Mouse (Mus musculus) megakaryocyte-erythroid progenitor cell, adult 5-6 weeks (primary cell): ENCODE data around the gene Fchsd2. TPM values are rescaled to one million over a fixed set of nuclear protein-coding genes. Genes with fewer than 3 reads are reported as not detected.

Source experiments
- ATAC-seq: replicated peaks from 2 replicates; pipeline ENCODE4 v1.8.0; 2016; ENCODE audit warnings: mild to moderate bottlenecking, inconsistent platforms; ENCODE audit not compliant: severe bottlenecking, poor library complexity, low FRiP score, low TSS enrichment
- total RNA-seq, 2 experiments: library from RNA; stranded (forward) in 1 of 2; stranded (reverse) in 1 of 2; fragments of 200-1000, 215-1000 nt in 1 of 2; fragments of >200 nt in 1 of 2; fragmentation: Nextera tagmentation in 1 of 2; gene quantifications; 2 replicates each; pipeline ENCODE4 v1.2.3; 2014 to 2017

Fchsd2 gene
- total RNA-seq, 2 experiments from 2014 or later: 19.1 to 22.6 TPM

- ATAC-seq: no peak
Observed at GRCm38 (mm10) chr7:101166568-101166967, 73.9 kb downstream of the Fchsd2 start.

- no peak for ATAC-seq
Observed at GRCm38 (mm10) chr7:101170482-101170881, 77.8 kb downstream of the Fchsd2 start.

DNA sequence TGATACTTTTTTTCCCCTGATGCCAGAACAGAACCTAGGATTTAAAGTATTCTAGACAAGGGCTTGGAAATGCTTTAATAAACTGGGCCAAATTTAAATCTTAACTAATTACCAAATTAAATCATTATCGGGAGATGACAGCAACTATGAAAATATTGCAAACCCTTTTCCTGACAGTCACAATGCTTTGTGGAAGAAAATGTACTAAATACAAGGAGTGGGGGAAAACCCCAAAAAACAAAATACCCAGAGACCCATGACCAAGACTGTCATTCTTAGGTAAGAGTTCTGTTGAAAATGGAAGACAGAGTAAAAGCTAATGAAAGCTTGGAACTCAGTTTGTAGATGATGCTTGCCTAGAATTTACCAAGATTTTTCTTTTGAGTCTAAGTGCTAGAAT, 78.3 kb downstream of the Fchsd2 start:
- ATAC-seq: no peak

GRCm38 (mm10) chr7:101173331-101173730, 80.7 kb downstream of the Fchsd2 start:
- ATAC-seq: no peak

- ATAC-seq: no peak
Observed at GRCm38 (mm10) chr7:101178751-101179150, 86.1 kb downstream of the Fchsd2 start.

DNA sequence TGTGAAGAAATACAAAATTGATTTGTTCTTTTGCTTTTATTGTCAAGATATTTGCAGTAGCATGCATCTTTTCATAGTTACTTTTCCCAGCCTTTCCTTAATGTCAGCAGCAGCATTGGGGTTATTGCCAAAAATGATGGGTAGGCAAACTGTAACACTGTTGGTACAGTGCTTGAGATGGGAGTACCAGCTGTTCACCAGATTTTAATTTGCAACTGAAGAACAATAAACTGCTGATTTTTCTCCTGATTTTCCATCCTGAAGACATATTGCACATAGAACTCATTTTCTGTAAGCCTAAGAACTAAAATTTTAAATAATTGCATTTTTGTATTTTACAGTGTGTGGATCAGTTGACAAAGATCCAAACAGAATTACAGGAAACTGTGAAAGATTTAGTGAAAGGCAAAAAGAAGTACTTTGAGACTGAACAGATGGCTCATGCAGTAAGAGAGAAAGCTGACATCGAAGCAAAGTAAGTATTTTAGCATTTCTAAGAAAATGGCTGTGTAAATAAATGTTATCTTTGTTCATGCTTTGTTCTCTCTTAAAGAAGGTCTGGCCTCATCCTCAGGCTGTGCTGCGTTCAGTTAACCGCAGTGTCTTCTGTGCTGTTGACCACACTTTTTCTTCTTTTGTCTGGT, 98.8 kb downstream of the Fchsd2 start:
- ATAC-seq: no peak

- no peak for ATAC-seq
Observed at GRCm38 (mm10) chr7:101210826-101211225, 118.2 kb downstream of the Fchsd2 start.

DNA sequence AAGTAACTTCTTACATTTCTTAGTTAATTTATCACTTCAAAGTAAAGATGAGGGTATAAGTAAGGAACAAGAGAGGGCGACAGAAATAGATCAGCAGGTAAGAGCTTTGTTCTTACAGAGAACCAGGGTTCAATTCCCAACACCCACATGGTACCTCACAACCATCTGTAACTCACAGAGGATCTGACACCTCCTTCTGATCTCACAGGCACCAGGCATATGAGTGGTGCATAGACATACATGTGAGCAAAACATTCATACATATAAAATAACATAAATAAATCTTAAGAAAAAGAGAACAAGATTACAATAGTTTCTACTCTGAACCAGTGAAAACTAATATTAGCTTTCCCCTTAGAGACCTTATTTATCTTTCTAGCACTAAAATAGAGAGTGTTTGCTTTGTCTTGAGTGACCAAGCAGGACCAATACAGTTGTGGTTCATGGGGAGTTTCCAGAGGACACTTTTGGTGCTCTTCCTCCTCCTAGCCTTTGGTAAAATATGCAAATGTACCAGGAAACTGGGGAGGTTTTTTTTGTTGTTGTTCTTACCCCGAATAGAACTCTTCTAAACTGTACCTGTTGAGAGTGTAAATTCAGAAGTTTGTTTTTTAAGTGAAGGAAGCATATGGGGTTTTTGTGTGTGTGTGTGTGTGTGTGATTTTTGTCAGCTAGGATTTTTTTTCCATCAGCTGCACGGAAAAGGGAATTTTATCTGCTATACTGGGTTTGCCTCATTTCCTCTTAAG, 121.0 kb downstream of the Fchsd2 start:
- no peak for ATAC-seq

- ATAC-seq: no peak
Observed at GRCm38 (mm10) chr7:101216724-101217123, 124.1 kb downstream of the Fchsd2 start.

DNA sequence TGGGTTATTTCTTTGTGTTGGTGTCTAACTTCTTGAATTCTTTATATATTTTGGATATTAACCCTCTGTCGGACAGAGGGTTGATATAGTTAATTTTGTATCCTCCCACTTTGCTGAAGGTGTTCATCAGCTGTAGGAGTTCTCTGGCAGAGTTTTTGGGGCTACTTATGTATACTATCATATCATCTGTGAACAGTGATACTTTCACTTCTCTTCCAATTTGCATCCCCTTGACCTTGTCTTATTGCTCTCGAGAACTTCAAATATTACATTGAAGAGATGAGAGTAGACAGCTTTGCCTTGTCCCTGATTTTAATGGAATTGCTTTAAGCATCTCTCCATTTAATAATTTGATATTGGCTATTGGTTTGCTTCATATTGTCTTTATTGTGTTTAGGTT, 130.8 kb downstream of the Fchsd2 start:
- ATAC-seq: no peak

GRCm38 (mm10) chr7:101229336-101229735, 136.7 kb downstream of the Fchsd2 start:
- ATAC-seq: no peak

- no peak for ATAC-seq
Observed at GRCm38 (mm10) chr7:101231458-101231857, 138.8 kb downstream of the Fchsd2 start.

- no peak for ATAC-seq
Observed at GRCm38 (mm10) chr7:101232716-101233115, 140.1 kb downstream of the Fchsd2 start.

DNA sequence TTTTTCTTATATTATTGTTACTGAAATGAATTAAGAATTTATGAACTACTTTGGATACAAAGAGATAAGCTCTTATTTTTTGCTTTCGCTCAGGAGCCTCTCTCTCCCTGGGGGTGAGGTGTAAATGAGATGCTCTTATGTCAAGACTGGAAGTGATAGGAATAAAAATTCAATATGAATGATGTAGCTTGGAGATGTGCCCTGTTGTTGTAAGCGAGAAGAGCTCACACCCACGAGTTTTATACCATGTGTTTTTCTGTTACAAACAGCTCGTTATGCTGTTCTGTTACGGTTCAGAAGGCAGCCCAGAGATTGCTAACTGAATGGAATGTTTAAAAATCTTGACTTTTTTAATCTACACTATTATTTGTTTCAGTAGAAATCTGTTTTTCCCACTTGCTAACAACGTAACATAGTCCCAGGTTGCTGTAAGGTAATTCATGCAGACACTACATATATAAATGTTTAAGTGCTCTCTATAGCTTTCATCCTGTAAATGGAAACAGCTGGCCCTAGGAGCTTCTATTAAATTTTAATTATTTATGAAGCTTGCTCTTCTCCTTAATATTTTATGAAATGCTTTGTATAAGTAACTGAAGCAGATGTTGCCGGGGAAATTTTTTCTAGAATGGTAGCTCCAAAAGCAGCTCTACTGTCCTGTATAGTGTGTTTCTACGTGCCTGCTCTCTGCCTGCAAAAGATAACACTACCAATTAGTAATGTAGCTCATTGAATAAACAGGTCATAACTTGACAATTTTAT, 144.2 kb downstream of the Fchsd2 start:
- no peak for ATAC-seq

- no peak for ATAC-seq
Observed at GRCm38 (mm10) chr7:101248760-101249159, 156.1 kb downstream of the Fchsd2 start.

DNA sequence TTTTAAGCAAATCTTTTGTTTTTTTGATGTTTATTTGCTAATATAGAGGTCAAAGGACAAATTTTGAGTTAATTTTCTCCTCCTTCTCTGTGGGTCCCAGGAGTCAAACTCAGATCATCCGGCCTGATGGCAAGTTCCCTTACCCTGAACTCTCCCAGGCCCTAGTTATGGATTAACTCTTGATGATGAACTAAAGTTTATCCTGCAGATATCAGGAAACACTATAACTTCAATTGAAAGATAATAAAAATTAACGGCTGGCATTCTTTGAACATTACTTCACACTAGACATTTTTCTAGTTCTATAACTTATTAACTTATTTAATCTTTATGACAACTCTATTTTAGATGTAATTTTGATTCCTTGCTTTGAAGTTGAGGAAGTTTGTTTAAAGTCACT, 156.5 kb downstream of the Fchsd2 start:
- ATAC-seq: no peak

GRCm38 (mm10) chr7:101253071-101253470, 160.4 kb downstream of the Fchsd2 start:
- ATAC-seq: no peak

DNA sequence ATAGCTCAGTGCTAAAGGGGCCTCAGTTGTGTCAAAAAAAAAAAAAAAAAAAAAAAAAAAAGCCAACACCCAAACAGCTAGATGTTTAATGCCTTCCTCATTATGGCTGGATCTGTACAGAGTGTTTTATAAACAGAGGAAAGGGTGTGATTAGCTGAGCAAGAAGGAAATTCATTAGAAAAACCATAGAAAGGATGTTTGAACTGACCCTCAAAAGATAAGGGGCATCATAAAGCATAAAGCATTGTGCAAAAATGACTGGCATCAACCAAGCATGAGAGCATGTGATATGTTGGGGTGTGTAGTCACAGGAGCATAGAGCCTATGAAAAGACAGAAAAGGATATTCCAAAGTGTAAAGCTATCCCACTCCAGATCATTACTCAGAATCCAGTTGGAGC, 165.8 kb downstream of the Fchsd2 start:
- no peak for ATAC-seq

GRCm38 (mm10) chr7:101261941-101262546, 169.4 kb downstream of the Fchsd2 start:
- no peak for ATAC-seq

DNA sequence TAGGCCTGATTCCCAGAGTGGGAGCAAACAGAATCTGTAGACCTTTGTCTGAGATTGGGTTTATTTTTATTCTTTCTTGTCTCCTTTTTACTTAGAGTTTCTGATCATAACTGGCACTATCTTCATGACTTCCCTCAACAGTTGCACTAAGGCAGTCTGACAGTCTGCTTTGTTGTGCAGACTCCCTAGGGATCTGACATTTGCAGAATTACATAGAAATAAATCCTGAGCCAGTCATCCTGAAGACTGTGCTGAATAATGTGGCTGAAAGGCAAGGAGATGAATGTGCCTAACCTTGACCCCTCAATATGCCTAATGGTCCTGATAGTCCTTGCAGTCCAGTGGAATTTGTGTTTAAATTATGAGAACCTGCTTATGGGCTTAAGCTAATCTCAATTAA, 170.8 kb downstream of the Fchsd2 start:
- ATAC-seq: no peak
